Mouse (Mus musculus) spleen, embryonic (tissue): ENCODE measurements around the gene Fam69a.
"Not testable (repeated sequence)": the region's sequence is repeated elsewhere in the genome, so short reads cannot be mapped to it uniquely, and the experiment has no call there.

Experiments used
- CTCF ChIA-PET: fragments of 350-600 bp; sonication (Branson Sonifier 250); formaldehyde crosslinking; loops from one replicate; lab custom pipeline; 2022; lab: Charles Lee

Fam69a gene

GRCm38 (mm10) chr5:107986967-107987834 lies at the start of gene Fam69a:
Fam69a (minus strand) TSS chr5:107987085.
- CTCF ChIA-PET: interaction anchor here (0.6 to 2.0 kb wide), 2 partner anchors 11 to 65 kb away, joined by 9 to 10 read pairs; no protein-coding TSS in a partner anchor

GRCm38 (mm10) chr5:108035523-108035922 lies 48.6 kb upstream of the Fam69a start:
- CTCF ChIA-PET: no interaction called here

GRCm38 (mm10) chr5:108034194-108034593 lies 47.3 kb upstream of the Fam69a start:
- CTCF ChIA-PET: interaction anchor here (0.7 kb wide), 4 partner anchors 13 to 680 kb away, joined by 3 to 15 read pairs (median 11); no protein-coding TSS in a partner anchor

GRCm38 (mm10) chr5:108031267-108031666 lies 44.4 kb upstream of the Fam69a start:
- CTCF ChIA-PET: no interaction called here

GRCm38 (mm10) chr5:108029968-108030367 lies 43.1 kb upstream of the Fam69a start:
- CTCF ChIA-PET: interaction anchor here (0.6 kb wide), 1 partner anchor 414 kb away, joined by 3 read pairs; no protein-coding TSS in a partner anchor

GRCm38 (mm10) chr5:108028797-108029536 lies 42.1 kb upstream of the Fam69a start:
- CTCF ChIA-PET: not testable (repeated sequence)

GRCm38 (mm10) chr5:108028230-108028629 lies 41.3 kb upstream of the Fam69a start:
- CTCF ChIA-PET: no interaction called here

- CTCF ChIA-PET: interaction anchor here (0.5 kb wide), 1 partner anchor 13 kb away, joined by 3 read pairs; no protein-coding TSS in a partner anchor
Measured at GRCm38 (mm10) chr5:108021346-108021745, 34.5 kb upstream of the Fam69a start.

GRCm38 (mm10) chr5:108019367-108019766 lies 32.5 kb upstream of the Fam69a start:
- CTCF ChIA-PET: no interaction called here

- CTCF ChIA-PET: interaction anchor here (0.9 kb wide), 1 partner anchor 98 kb away, joined by 3 read pairs; no protein-coding TSS in a partner anchor
Measured at GRCm38 (mm10) chr5:108017232-108017631, 30.3 kb upstream of the Fam69a start.

GRCm38 (mm10) chr5:108015422-108015821 lies 28.5 kb upstream of the Fam69a start:
- CTCF ChIA-PET: no interaction called here

GRCm38 (mm10) chr5:108014173-108014572 lies 27.3 kb upstream of the Fam69a start:
- CTCF ChIA-PET: interaction anchor here (0.6 to 0.7 kb wide), 2 partner anchors 91 to 149 kb away, joined by 3 to 4 read pairs; no protein-coding TSS in a partner anchor

GRCm38 (mm10) chr5:108009721-108010120 lies 22.8 kb upstream of the Fam69a start:
- CTCF ChIA-PET: no interaction called here

- CTCF ChIA-PET: interaction anchor here (1.0 kb wide), 2 partner anchors 16 to 83 kb away, joined by 5 to 6 read pairs; no protein-coding TSS in a partner anchor
Measured at GRCm38 (mm10) chr5:108005134-108005533, 18.2 kb upstream of the Fam69a start.

GRCm38 (mm10) chr5:108002734-108003133 lies 15.8 kb upstream of the Fam69a start:
- CTCF ChIA-PET: no interaction called here

- CTCF ChIA-PET: interaction anchor here (0.6 to 0.7 kb wide), 4 partner anchors 12 to 143 kb away, joined by 3 to 16 read pairs (median 6); no protein-coding TSS in a partner anchor
Measured at GRCm38 (mm10) chr5:108000776-108001548, 14.1 kb upstream of the Fam69a start.

GRCm38 (mm10) chr5:107997717-107998116 lies 10.8 kb upstream of the Fam69a start:
- CTCF ChIA-PET: interaction anchor here (0.7 to 0.8 kb wide), 2 partner anchors 10 to 382 kb away, joined by 3 to 10 read pairs; no protein-coding TSS in a partner anchor

GRCm38 (mm10) chr5:107995936-107996335 lies 9.1 kb upstream of the Fam69a start:
- CTCF ChIA-PET: no interaction called here

- CTCF ChIA-PET: interaction anchor here (0.6 kb wide), 1 partner anchor 10 kb away, joined by 10 read pairs; no protein-coding TSS in a partner anchor
Measured at GRCm38 (mm10) chr5:107987835-107988251, 958 bp upstream of the Fam69a start.

- CTCF ChIA-PET: interaction anchor here (0.8 to 2.0 kb wide), 2 partner anchors 64 to 129 kb away, joined by 4 to 9 read pairs; no protein-coding TSS in a partner anchor
Measured at GRCm38 (mm10) chr5:107986255-107986966, 474 bp downstream of the Fam69a start.
